Mouse (Mus musculus) brain, embryonic 14.5 days (tissue): ENCODE data around the gene Tfap2e.

Source experiments
- CTCF ChIP-seq: fragments of 200-500 bp; IDR thresholded peaks from 2 replicates; pipeline ENCODE4 v1.5.1; 2012; ENCODE audit warnings: inconsistent platforms, mild to moderate bottlenecking, moderate library complexity, borderline replicate concordance; ENCODE audit not compliant: insufficient read depth, insufficient read length; ENCODE audit errors: extremely low read depth
- POLR2A ChIP-seq: fragments of 200-500 bp; IDR thresholded peaks from 2 replicates; pipeline ENCODE4 v1.6.1; 2012; ENCODE audit warnings: mild to moderate bottlenecking, inconsistent platforms, borderline replicate concordance; ENCODE audit not compliant: poor library complexity, insufficient read depth, insufficient read length, severe bottlenecking; ENCODE audit errors: extremely low read depth

- TF ChIP-seq CTCF (no peak), POLR2A (no peak)
Observed at GRCm38 (mm10) chr4:126743713-126744112, 7.7 kb upstream of the Tfap2e start.
